Mouse (Mus musculus): Measurements from ENCODE around the gene Zfp787. TPM values are rescaled to one million over a fixed set of nuclear protein-coding genes. Genes with fewer than 3 reads are reported as not detected.
A peak's percentile ranks its signal among the peaks of the same experiment; 100 is the strongest.

Gene Zfp787
- 30.7 and 31.9 TPM in 2 replicates for polyA plus RNA-seq (2015; fragmentation: Nextera tagmentation; extraction: Ambion mirVana)

DNA sequence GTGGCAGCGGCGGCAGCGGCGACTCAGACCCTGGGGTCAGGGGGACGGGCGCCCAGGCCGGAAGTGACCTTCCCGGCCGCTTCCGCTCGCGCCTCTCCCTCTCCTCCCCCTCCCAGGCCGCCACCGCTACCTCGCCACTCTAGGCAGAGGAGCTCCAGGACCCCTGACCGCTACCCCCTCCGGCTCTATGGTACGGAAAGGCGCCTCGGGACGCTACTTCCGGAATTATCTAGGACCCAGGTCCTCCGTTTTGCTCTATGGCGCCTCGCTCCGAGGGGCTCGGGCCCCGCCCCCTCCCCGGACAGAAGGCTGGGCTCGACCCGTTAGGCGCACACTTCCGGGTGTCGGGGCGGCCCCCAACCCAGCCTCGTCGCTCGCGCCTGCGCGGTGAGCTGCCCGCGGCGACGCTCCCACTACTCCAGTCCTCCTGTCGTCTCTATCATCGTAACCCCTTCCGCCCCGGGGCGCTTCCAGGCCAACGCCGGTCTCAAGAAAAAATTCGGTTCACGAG, at the start of gene Zfp787:
Gene Zfp787 (minus strand): TSS at position 97 of the 511 bp plus-strand sequence.
- ATAC-seq (replicated peaks; ENCODE audit: low FRiP score) = peak; percentile 95
- Histone ChIP-seq H3K27ac (peak within 1 kb of the TSS; percentile 97), H3K4me2 (peak within 1 kb of the TSS; percentile 73), H3K4me1 (peaks cover 49% of the 10 kb centered on the region), H3K9ac (peak within 1 kb of the TSS; percentile 88), H3K9me3 (replicated peaks) (no peaks in the 10 kb centered on the region), H3K36me3 (no peaks in the 10 kb centered on the region), H3K27me3 (no peaks in the 10 kb centered on the region), H3K4me3 (replicated peaks) (peak within 1 kb of the TSS; percentile 86)
- WGBS = under 1% methylated on average over 52 of the region's 54 CpGs

DNA sequence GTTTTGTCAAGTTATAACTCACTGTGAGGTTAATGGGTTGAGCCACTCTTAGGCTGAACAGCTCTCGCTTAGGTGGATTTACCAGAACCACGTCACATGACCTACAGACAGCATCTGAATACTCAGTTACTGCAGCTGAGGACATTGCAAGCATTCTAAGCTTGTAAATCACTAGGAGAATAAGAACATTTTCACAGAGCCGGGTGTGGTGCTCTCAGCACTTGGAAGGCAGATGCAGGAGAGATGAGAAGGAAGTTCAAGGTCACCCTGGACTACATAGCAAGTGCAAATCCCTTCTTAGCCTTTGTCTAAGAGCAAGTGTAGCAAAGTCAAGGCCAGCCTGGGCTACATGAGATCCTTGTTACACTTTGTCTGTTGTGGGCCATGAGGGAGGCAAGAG, 48.4 kb upstream of the Zfp787 start:
- ATAC-seq (replicated peaks; ENCODE audit: low FRiP score) = no peak
- WGBS = 67% methylated on average over 3 of the region's 3 CpGs
- Histone ChIP-seq H3K4me2 (no peak overlapping the region), H3K9ac (no peak overlapping the region), H3K4me1 (no peaks in the 10 kb centered on the region), H3K27me3 (no peaks in the 10 kb centered on the region), H3K4me3 (replicated peaks) (no peak overlapping the region), H3K9me3 (replicated peaks) (no peaks in the 10 kb centered on the region; the same call in 1 of the 2 replicates), H3K36me3 (no peaks in the 10 kb centered on the region), H3K27ac (no peak overlapping the region)

DNA sequence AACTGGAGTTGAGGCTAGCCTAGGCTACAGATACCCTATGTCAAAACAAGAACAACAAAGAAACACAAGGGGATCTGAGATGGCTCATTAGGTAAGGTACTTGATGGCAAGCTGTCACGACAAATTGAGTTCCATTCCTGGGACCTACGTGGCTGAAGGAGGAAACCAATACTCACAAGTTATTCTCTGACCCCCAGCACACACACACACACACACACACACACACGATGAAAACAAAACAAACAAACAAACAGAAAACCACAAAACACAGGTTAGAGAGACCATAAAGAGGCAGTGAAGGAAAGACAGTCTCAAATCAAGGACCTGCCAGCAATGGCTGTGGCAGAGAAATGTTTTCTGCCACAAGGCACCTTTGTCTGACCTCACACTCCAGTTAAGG, 41.0 kb upstream of the Zfp787 start, which contains the start of gene Galp:
Gene Galp (plus strand): TSS at position 301 of the 400 bp plus-strand sequence.
- 72% methylated on average over 3 of the region's 3 CpGs for WGBS
- Histone ChIP-seq H3K4me2 (no peak within 1 kb of the TSS), H3K27ac (no peak within 1 kb of the TSS), H3K36me3 (no peaks in the 10 kb centered on the region), H3K9ac (no peak within 1 kb of the TSS), H3K9me3 (replicated peaks) (no peaks in the 10 kb centered on the region; the same call in 1 of the 2 replicates), H3K27me3 (no peaks in the 10 kb centered on the region), H3K4me3 (replicated peaks) (no peak within 1 kb of the TSS), H3K4me1 (no peaks in the 10 kb centered on the region)
- no peak for ATAC-seq (replicated peaks; ENCODE audit: low FRiP score)

DNA sequence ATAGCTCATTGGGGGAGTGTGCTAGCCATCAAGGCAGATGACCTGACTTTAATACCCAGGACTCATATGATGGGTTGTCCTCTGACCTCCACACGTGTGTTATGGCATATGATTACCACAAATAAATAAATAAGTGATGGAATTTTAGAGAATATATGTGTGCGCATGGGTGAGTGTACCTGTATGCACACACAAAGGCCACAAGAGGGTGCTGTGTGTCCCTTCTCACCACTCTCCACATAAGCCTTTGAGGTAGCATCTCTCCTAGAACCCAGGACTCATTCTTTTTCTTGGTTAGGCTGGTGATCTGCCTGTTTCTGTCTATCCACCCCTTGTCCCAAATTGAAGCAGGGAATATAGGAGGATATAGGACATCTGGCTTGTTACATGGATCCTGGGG, 40.0 kb upstream of the Zfp787 start:
- H3K36me3 ChIP-seq = no peaks in the 10 kb centered on the region
- ATAC-seq (replicated peaks; ENCODE audit: low FRiP score) = no peak
- no peaks in the 10 kb centered on the region for H3K4me1 ChIP-seq
- H3K9ac ChIP-seq = no peak overlapping the region
- no peak overlapping the region for H3K27ac ChIP-seq
- H3K9me3 ChIP-seq (replicated peaks) = no peaks in the 10 kb centered on the region; the same call in 1 of the 2 replicates
- 58% methylated on average over 2 of the region's 2 CpGs for WGBS
- no peak overlapping the region for H3K4me2 ChIP-seq
- no peak overlapping the region for H3K4me3 ChIP-seq (replicated peaks)
- no peaks in the 10 kb centered on the region for H3K27me3 ChIP-seq

DNA sequence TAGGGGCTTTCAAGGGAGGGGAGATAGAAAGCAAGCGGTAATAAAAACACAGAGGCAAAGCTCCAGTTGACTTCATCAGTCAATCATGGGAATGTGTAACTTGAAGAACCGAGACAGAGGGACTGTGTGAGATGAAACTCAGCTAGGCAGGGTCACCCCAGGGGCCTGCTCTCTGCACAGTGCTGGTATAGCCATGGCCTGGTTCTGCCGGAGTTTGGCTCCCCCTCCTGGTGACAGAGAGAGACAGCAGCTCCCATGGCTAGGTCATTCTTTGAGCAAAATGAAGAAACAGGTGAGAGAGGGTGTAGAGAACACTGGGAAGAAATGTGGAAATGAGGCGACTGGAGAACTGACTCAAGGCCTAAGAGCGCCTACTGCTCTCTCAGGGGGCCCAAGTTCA, 38.3 kb upstream of the Zfp787 start:
- Histone ChIP-seq H3K9ac (no peak overlapping the region), H3K4me3 (replicated peaks) (no peak overlapping the region), H3K4me1 (no peaks in the 10 kb centered on the region), H3K36me3 (peaks cover 12% of the 10 kb centered on the region), H3K27me3 (no peaks in the 10 kb centered on the region), H3K9me3 (replicated peaks) (no peaks in the 10 kb centered on the region), H3K27ac (no peak overlapping the region), H3K4me2 (no peak overlapping the region)
- peak; percentile 84 for ATAC-seq (replicated peaks; ENCODE audit: low FRiP score)
- WGBS = 16% methylated on average over 5 of the region's 5 CpGs

DNA sequence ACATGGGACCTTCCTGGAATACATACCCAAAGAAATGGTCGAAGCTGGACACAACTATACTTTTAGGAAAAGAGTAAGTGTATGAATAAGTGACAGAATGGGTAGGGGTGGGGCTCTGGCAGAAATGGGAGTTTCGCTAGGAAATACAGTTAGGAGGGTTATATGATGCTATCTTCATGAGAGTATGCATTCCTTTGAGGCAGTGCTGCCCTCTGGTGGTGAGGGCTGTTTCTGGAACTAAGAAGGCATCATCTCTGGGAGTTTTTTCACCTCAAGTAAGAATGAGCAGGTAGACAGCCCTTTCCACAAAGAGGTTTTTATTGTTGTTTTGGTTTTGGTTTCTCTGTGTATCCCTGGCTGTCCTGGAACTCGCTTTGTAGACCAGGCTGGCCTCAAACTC, 35.6 kb upstream of the Zfp787 start:
- Histone ChIP-seq H3K4me2 (no peak overlapping the region), H3K27ac (no peak overlapping the region), H3K36me3 (peaks cover 39% of the 10 kb centered on the region), H3K4me1 (peaks cover 3% of the 10 kb centered on the region; the same call in 1 of the 2 replicates), H3K4me3 (replicated peaks) (no peak overlapping the region), H3K27me3 (no peaks in the 10 kb centered on the region), H3K9ac (no peak overlapping the region), H3K9me3 (replicated peaks) (no peaks in the 10 kb centered on the region)
- no peak for ATAC-seq (replicated peaks; ENCODE audit: low FRiP score)
- 46% methylated on average over 3 of the region's 3 CpGs for WGBS

DNA sequence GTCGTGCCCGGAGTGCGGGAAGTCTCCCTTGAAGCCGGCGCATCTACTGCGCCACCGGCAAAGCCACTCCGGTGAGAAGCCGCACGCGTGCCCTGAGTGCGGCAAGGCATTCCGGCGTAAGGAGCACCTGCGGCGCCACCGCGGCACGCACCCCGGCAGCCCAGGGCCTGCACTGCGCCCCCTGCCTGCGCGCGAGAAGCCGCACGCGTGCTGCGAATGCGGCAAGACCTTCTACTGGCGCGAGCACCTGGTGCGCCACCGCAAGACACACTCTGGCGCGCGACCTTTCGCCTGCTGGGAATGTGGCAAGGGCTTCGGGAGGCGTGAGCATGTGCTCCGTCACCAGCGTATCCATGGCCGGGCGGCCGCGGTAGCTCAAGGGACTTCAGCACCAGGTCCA, 33.7 kb upstream of the Zfp787 start:
- peak overlapping the region; percentile 28; the same call in 1 of the 2 replicates for H3K4me2 ChIP-seq
- H3K4me3 ChIP-seq (replicated peaks) = no peak overlapping the region
- H3K36me3 ChIP-seq = peaks cover 56% of the 10 kb centered on the region
- no peaks in the 10 kb centered on the region for H3K9me3 ChIP-seq (replicated peaks)
- H3K9ac ChIP-seq = no peak overlapping the region
- no peak overlapping the region for H3K27ac ChIP-seq
- ATAC-seq (replicated peaks; ENCODE audit: low FRiP score) = peak; percentile 26; the same call in 1 of the 2 replicates
- peaks cover 3% of the 10 kb centered on the region; the same call in 1 of the 2 replicates for H3K4me1 ChIP-seq
- WGBS = 35% methylated on average over 45 of the region's 45 CpGs
- H3K27me3 ChIP-seq = no peaks in the 10 kb centered on the region

DNA sequence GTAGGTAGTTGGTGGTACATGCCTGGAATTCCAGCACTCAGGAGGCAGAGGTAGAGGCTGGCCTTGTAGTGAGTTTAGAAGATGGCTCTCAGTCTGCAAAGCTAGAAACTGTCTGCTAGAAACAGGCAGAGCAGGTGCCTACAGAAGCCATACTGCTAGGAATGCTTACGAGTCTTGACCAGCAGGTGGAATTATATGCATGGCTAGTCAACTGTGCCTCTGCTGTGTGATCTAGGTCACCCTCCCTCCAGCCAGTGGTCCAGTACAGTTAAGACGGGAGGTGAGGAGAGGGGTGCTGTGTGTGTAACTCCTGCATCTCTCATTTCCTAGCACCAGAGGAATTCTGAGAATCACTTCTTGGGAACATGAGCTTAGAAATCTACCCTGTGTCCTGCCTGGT, 31.0 kb upstream of the Zfp787 start:
- Histone ChIP-seq H3K9me3 (replicated peaks) (no peaks in the 10 kb centered on the region), H3K9ac (no peak overlapping the region), H3K27ac (no peak overlapping the region), H3K4me3 (replicated peaks) (no peak overlapping the region), H3K36me3 (peaks cover 75% of the 10 kb centered on the region), H3K4me2 (no peak overlapping the region), H3K27me3 (no peaks in the 10 kb centered on the region), H3K4me1 (peaks cover 3% of the 10 kb centered on the region; the same call in 1 of the 2 replicates)
- WGBS = 45% methylated on average over 2 of the region's 2 CpGs
- 0 out of 2 replicates have a peak, but pooled peaks have one; percentile 43 for ATAC-seq (replicated peaks; ENCODE audit: low FRiP score)

DNA sequence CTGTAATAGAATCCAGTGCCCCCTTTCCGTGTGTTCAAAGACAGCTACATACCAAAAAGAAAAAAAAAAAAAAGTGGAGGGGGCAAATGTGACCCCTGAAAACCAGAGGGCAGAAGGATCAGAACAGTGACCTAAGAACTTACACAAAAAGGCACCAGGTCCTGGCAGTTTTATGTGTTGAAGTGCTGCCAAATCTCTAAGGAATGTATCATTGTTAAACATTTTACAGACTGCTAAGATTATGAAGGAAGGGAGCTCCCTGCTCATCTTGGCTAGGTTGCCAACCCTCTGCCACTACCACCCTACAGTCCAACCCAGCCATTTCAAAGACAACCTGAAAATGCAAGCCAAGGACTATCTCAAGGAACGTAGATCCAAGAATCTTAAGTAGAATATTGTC, 30.4 kb upstream of the Zfp787 start:
- Histone ChIP-seq H3K27ac (no peak overlapping the region), H3K9ac (no peak overlapping the region), H3K27me3 (no peaks in the 10 kb centered on the region), H3K9me3 (replicated peaks) (no peaks in the 10 kb centered on the region), H3K4me2 (no peak overlapping the region), H3K36me3 (peaks cover 75% of the 10 kb centered on the region), H3K4me3 (replicated peaks) (no peak overlapping the region), H3K4me1 (peaks cover 3% of the 10 kb centered on the region; the same call in 1 of the 2 replicates)
- no peak for ATAC-seq (replicated peaks; ENCODE audit: low FRiP score)
- 83% methylated on average over 2 of the region's 2 CpGs for WGBS

DNA sequence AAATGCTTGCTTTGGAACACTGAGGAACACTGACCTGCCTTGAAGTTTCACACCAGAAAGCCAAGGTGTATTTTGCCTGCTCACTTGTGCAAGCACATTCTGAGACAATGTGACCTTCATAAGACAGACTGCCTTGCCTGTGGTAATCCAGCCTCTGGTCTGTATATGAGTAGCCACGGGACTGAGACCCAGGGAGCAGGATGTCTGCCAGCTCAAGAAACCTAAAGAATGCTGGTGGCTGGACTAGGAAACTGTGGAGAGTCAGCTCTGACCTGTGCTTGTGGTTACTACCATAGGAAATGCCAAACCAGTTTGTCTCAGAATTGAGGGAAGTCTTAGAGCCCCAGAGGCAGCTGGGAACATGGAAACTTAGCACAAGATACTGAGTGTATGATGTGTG, 29.6 kb upstream of the Zfp787 start:
- H3K36me3 ChIP-seq = peaks cover 81% of the 10 kb centered on the region
- no peak for ATAC-seq (replicated peaks; ENCODE audit: low FRiP score)
- no peaks in the 10 kb centered on the region for H3K9me3 ChIP-seq (replicated peaks)
- peaks cover 3% of the 10 kb centered on the region; the same call in 1 of the 2 replicates for H3K4me1 ChIP-seq
- H3K4me2 ChIP-seq = no peak overlapping the region
- WGBS = 93% methylated on average over 1 of the region's 1 CpGs
- H3K27ac ChIP-seq = no peak overlapping the region
- H3K9ac ChIP-seq = no peak overlapping the region
- H3K27me3 ChIP-seq = no peaks in the 10 kb centered on the region
- no peak overlapping the region for H3K4me3 ChIP-seq (replicated peaks)

DNA sequence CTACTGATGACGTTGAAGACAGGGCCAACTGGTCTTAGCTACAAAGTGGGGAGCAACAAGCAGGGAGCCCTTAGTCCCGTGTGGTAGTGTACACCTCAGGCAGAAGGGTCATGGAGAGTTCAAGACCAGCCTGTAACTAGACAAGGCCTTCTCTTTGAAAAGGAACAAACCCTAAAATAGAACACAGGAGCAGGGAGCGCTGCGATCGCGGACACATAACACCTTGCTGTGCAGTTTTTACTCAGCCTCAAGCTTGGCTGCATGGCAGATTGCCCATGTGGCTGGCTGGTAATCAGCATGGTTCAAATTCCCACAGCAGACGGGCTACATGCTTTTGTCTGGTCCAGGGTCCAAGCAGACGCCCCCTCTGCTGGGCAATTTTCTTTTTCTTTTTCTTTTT, 28.7 kb upstream of the Zfp787 start:
- WGBS = 86% methylated on average over 8 of the region's 8 CpGs
- no peak overlapping the region for H3K27ac ChIP-seq
- no peak overlapping the region for H3K4me2 ChIP-seq
- H3K36me3 ChIP-seq = peaks cover 74% of the 10 kb centered on the region
- no peak overlapping the region for H3K4me3 ChIP-seq (replicated peaks)
- H3K4me1 ChIP-seq = peaks cover 3% of the 10 kb centered on the region; the same call in 1 of the 2 replicates
- H3K9ac ChIP-seq = no peak overlapping the region
- H3K27me3 ChIP-seq = no peaks in the 10 kb centered on the region
- no peaks in the 10 kb centered on the region for H3K9me3 ChIP-seq (replicated peaks)
- ATAC-seq (replicated peaks; ENCODE audit: low FRiP score) = no peak

DNA sequence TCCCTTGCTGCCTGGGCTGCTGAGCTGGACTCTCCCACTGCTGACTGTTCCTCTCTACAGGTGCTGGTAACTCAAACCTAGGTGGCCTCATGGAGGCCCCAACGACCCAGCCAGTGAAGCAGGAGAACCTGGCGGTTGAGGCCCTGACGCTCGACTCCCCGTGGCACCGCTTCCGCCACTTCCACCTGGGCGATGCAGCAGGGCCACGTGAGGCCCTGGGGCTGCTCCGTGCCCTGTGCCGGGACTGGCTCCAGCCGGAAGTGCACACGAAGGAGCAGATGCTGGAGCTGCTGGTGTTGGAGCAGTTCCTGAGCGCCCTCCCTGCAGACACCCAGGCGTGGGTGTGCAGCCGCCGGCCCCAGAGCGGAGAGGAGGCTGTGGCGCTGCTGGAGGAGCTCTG, 28.0 kb upstream of the Zfp787 start:
- Histone ChIP-seq H3K4me1 (peaks cover 3% of the 10 kb centered on the region; the same call in 1 of the 2 replicates), H3K36me3 (peaks cover 70% of the 10 kb centered on the region), H3K27me3 (no peaks in the 10 kb centered on the region), H3K9me3 (replicated peaks) (no peaks in the 10 kb centered on the region), H3K4me3 (replicated peaks) (no peak overlapping the region), H3K4me2 (no peak overlapping the region), H3K27ac (no peak overlapping the region), H3K9ac (no peak overlapping the region)
- ATAC-seq (replicated peaks; ENCODE audit: low FRiP score) = no peak
- 94% methylated on average over 19 of the region's 19 CpGs for WGBS

DNA sequence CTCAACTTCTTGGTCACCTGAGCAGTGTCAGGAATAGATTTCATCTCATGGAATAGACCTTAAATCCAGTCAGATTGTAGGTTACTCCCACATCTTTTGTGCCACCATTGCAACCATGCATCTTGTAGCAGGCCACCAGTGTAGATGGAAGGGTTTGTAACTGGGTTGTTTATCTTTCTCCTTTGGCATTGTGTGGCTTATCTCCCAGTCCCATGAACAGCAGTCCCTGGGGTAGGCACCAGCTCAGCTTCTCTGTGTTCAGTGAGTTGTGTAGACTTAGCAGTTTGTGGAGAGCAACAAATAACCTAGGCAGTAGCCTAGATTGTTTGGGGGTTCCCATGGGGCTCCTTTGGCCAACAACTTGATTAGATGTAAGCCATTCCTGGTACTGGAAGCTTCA, 27.1 kb upstream of the Zfp787 start:
- no peaks in the 10 kb centered on the region for H3K27me3 ChIP-seq
- ATAC-seq (replicated peaks; ENCODE audit: low FRiP score) = no peak
- H3K27ac ChIP-seq = no peak overlapping the region
- no peak overlapping the region for H3K4me3 ChIP-seq (replicated peaks)
- H3K9ac ChIP-seq = no peak overlapping the region
- H3K4me1 ChIP-seq = peaks cover 3% of the 10 kb centered on the region; the same call in 1 of the 2 replicates
- peaks cover 63% of the 10 kb centered on the region for H3K36me3 ChIP-seq
- no peak overlapping the region for H3K4me2 ChIP-seq
- H3K9me3 ChIP-seq (replicated peaks) = no peaks in the 10 kb centered on the region
